Mouse (Mus musculus) cerebellum, adult 9-10 months (tissue): ENCODE data around the gene Spns2.
"Not testable (repeated sequence)": the region's sequence is repeated elsewhere in the genome, so short reads cannot be mapped to it uniquely, and the experiment has no call there.

ENCODE experiments used
- DNase-seq: peaks from one replicate; pipeline ENCODE4 v3.0.0; 2022

The Spns2 gene

GRCm38 (mm10) chr11:72470004-72470403, 19.7 kb downstream of the Spns2 start:
- DNase-seq = no peak

GRCm38 (mm10) chr11:72469217-72469616, 20.5 kb downstream of the Spns2 start:
- no peak for DNase-seq

GRCm38 (mm10) chr11:72468525-72468924, 21.2 kb downstream of the Spns2 start:
- DNase-seq = no peak

GRCm38 (mm10) chr11:72466694-72467507, 22.8 kb downstream of the Spns2 start:
- no peak for DNase-seq

DNA sequence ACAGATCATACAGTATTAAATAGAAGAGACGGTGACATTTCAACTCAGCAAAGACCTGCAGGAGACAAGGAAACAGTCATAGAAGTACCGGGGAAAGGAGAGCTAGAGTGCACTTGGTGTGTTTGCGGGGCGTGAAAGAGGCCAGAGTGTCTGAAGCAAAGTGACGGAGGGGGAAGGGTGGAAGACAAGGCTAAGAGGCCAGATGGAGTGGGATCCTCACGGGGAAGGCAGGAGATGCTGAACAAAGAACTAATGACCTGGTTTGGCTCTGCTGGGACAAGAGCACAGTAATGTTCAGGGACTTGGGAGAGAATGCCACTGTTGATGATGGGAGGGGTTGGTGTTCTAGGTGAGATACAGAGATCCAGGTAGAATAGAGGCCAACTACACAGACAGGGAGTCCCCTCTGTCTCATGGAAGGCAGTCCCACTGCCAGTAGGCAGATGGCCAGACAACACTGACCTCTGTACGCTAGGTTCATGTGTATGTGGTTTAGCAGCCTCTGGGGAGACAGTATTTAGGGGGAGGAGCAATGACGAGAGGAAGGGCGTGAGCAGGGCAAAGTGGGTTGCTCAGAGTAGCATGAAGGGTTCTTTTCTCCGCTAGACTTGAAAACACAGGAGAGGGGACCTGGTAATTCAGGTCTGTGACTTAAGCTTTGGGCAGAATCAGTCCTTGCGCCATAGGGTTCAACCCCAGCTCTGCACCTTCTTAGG, 23.6 kb downstream of the Spns2 start:
- no peak for DNase-seq

GRCm38 (mm10) chr11:72464821-72465220, 24.9 kb downstream of the Spns2 start:
- no peak for DNase-seq

- no peak for DNase-seq
These were observed 28.2 kb downstream of the Spns2 start for GRCm38 (mm10) chr11:72461500-72461981.

- DNase-seq = no peak
These were observed 31.2 kb downstream of the Spns2 start for GRCm38 (mm10) chr11:72458502-72458901.

- DNase-seq = no peak
These were observed 31.7 kb downstream of the Spns2 start for GRCm38 (mm10) chr11:72457995-72458496.

GRCm38 (mm10) chr11:72455694-72456093, 34.0 kb downstream of the Spns2 start:
- DNase-seq = peak; percentile 31

- no peak for DNase-seq
These were observed 36.4 kb downstream of the Spns2 start for GRCm38 (mm10) chr11:72453105-72453953.

DNA sequence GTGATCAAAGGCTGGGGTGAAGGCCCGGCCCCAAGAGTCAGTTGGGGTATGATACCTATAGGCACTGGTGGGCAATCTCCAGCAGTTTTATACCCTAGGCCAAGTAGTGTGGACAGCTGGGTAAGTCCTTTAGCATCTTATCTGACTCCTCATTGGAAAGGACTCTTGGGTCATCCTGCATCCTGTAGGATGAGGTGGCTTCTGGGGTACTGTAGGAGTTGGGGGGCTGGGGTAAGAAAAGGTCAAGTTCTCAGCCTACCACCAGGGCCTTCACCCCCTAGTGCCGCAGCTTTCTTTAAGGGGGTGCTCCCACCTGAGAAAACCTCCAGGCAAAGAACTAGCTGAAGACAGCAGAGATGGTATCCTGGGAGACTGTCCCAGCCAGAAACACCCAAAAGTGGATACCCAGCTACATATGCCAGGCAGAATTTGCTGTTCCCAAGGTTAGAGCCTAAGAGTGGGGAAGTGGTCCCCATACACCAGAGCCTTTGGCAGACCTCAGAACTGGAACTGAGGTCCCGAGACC, 37.5 kb downstream of the Spns2 start:
- no peak for DNase-seq

DNA sequence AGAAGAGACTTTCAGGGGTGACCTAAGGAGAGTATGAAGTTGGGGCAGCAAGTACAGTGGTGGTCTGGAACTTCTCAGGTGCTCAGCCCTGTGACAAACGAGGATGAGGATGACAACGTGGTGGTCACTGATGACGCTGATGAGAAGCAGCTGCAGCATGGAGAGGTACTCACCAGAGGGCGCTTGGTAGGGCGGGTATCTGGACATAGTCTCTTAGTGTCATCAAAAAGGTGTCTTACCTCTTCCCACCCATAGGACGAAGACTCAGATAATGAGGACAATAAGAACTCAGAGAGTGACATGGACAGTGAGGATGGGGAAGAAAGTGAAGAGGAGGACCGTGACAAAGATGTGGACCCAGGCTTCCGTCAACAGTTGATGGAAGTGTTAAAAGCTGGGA, 42.2 kb downstream of the Spns2 start:
- no peak for DNase-seq

DNA sequence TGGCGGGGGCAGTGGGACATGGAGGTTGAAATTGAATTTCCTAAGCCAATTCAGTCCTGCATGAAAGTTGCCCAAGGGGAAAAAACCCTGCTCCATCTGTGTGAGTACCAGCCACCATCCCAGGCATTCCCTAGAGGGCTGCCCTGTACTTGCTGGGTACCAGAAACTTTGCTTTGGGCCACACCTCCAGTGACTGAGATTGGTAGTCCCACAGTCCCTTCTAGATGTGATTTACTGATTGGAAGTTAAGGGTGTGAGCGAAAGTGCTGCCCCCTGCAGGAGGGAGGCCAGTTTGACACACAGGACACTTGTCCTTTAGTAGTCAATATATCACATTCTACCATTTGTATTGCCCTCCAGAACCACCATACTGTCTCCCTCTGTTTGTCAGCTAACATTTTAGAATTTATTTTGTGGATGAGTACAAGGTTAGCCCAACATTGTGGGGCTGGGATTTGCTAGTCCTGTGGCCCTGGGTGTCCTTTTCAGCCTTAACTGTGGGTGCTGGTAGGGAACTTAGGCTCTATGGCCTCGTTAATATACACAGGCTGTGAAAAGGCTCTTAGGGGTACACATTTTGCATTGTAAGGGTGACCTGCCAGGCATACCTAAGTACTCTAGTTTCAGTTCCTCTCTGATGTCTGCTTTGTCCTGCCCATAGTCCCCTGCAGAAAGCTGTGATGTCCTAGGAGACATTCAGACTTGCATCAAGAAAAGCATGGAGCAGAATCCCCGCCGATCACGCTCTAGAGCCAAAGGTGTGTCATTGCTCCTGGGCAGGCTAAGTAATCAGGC, 43.2 kb downstream of the Spns2 start:
- no peak for DNase-seq

- peak; percentile 99 for DNase-seq
These were observed 48.6 kb downstream of the Spns2 start, which contains the start of gene Mybbp1a for GRCm38 (mm10) chr11:72440965-72441664. Mybbp1a (plus strand) TSS chr11:72441355.

DNA sequence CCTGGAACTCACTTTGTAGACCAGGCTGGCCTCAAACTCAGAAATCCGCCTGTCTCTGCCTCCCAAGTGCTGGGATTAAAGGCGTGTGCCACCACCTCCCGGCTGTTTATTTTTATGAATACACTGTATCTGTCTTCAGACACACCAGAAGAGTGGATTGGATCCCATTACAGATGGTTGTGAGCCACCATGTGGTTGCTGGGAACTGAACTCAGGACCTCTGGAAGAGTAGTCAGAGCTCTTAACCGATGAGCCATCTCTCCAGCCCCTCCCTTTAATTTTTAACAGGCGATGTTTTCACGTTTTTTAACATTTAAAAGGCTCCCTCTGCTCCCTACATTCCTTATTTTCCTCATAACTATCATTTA, 49.1 kb downstream of the Spns2 start:
- not testable (repeated sequence) for DNase-seq

DNA sequence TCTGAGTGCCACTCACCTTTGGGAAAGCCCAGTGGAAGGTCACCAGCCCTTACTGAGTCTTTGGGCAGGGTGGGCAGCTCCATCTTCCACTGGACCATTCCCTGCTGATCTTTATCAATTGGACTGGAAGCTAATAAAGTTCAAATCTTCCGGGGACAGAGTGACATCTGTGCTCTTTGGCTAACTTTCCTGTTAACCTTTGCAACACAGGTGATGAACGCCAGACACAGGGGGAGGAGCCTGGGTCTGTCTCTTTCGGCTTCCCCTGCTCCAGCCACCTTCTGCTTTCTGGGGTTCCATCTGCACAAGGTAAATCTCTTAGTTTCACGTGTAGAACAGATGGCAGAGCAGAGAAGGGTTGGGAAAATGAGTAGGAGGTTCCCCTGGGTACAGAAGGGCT, 51.3 kb downstream of the Spns2 start:
- DNase-seq = no peak

DNA sequence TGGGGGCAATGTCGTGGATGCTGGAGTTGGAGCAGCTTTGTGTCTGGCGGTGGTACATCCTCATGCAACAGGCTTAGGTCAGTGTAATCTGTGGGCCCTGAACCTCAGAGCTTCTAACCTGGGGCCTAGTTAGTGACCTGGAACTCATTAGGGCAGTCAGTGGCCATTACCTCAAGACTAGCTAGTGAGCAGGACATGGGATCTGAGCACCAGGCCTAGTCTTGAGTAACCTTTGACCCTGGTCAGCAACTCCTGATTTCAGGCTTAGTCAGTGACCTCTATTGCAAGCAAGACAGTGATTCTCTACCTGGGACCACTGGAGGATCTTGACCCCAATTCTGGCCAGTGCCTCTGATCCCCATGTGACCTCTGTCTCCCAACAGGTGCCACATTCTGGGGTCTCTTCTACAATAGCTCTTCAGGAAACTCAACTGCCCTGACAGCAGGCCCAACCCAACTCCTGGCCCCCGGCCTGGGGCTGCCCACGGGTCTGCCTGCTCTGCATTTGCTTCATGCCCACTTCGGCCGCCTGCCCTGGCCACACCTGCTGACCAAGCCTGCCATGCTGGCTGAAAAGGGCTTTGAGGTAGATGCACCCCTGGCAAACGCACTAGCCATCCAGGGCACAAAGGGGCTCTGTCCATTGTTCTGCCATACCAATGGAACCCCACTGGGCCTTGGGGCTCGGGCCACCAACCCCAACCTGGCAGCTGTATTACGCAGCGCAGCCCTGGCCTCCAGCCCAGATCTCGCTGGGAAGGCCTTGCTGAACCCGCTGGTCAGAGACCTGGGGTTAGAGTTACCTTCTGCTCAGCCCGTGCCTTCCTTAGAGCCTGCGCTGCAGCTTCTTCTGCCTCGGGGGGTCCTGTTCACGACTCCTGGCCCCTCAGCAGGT, 52.7 kb downstream of the Spns2 start:
- no peak for DNase-seq

DNA sequence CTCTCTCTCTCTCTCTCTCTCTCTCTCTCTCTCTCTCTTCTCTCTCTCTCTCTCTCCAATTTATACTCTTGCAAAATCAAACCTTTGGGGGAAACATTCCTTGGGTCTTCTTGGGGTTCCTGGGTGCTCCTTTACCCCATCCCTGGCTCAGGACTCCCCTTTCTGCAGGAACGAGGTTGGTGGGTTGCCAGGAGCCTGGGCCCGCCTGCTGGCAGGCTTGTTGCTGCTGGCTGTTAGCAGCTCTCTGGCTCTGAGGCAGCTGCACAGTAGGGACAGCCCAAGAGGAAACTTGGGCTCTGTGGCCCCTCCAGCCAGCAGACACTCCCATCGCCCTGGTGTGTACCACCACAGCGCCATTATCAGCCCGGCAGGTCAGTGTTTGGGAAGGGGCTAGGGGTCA, 53.4 kb downstream of the Spns2 start:
- no peak for DNase-seq

- no peak for DNase-seq
These were observed 54.0 kb downstream of the Spns2 start for GRCm38 (mm10) chr11:72435694-72436045.
